Comparison of ENCODE assay signal across 8 mouse cellular contexts in the genomic region with DNA sequence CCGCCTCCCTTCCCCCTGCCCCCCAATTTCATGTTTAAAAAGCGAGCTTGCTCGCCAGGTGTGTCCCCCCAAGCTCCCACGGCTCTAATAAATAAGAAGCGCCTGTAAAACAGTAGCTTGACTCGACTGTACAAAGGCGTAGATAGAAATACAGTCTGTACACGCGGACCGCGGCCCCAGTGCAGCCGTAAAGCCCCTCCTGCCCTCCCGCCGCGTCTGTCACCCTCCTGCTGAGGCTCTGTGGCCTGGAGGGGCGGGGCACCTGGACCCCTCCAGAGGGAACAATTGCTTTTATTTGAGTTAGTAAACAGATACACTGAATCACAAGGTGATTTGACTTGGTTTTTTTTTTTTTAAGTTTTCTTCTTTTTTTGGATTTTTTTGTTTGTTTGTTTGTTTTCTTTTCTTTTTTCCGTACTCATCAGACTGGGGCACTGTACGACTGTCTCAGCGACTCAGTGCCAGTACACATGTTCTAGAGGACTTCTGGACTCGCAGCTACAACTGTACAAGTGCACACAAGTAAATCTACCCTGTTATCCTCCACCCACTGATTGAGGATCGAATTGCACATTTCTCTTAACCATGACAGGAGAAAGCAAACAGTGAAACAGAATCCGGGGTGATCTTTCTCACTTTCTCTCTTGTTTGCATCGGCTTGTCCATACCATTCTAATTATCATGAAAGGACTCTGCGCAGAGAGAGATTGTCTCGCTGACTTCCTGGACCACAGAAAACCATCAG.
DNase-seq lines count a peak whose midpoint lies in the region; ATAC-seq and TF ChIP-seq lines count a peak whose summit lies in the region.

No protein-coding gene starts in this region.

- H3K36me3 ChIP-seq in kidney, postnatal 0 days (ENCODE audit: insufficient read depth, low read length): no peaks in the 10 kb centered on the region
- H3K36me3 ChIP-seq in hindbrain, embryonic 16.5 days (ENCODE audit: control insufficient read depth, insufficient read depth, low read length): no peaks in the 10 kb centered on the region
- H3K36me3 ChIP-seq in midbrain, embryonic 16.5 days (ENCODE audit: control insufficient read depth, insufficient read depth, low read length): peaks cover 4% of the 10 kb centered on the region; the same call in 1 of the 2 replicates

- 0 out of 2 replicates have a peak overlapping the region, but pooled peaks have one; percentile 55 for H3K27ac ChIP-seq in kidney, postnatal 0 days
- no peak overlapping the region for H3K27ac ChIP-seq in hindbrain, embryonic 16.5 days (ENCODE audit: low read depth, low read length)
- H3K27ac ChIP-seq in midbrain, embryonic 16.5 days (ENCODE audit: low read length): no peak overlapping the region

- DNase-seq in kidney, postnatal 0 days (ENCODE audit: low spot score): peak; percentile 82
- no peak for DNase-seq in kidney, postnatal 14 days
- DNase-seq in embryo, embryonic 9.5 days (ENCODE audit: extremely low spot score): peak; percentile 53
- DNase-seq in MN1 (ENCODE audit: low spot score): no peak
- DNase-seq in layer of hippocampus, adult 8-10 months (ENCODE audit: low spot score in 2 of 2): no peak
- DNase-seq in cerebellum, postnatal 36 days: no peak

- no peak for TF ChIP-seq CTCF in kidney, postnatal 0 days (IDR thresholded peaks at IDR 0.05; ENCODE audit: low read depth)

- no peaks in the 10 kb centered on the region for H3K9me3 ChIP-seq in kidney, postnatal 0 days (replicated peaks; ENCODE audit: low read length)
- no peaks in the 10 kb centered on the region for H3K9me3 ChIP-seq in hindbrain, embryonic 16.5 days (ENCODE audit: control insufficient read depth, low read length)
- no peaks in the 10 kb centered on the region for H3K9me3 ChIP-seq in midbrain, embryonic 16.5 days (replicated peaks; ENCODE audit: control insufficient read depth, low read length, poor library complexity, severe bottlenecking)

- H3K27me3 ChIP-seq in kidney, postnatal 0 days (ENCODE audit: insufficient read depth, low read length): no peaks in the 10 kb centered on the region
- H3K27me3 ChIP-seq in hindbrain, embryonic 16.5 days (replicated peaks; ENCODE audit: control insufficient read depth, insufficient read depth, low read length): no peaks in the 10 kb centered on the region
- no peaks in the 10 kb centered on the region for H3K27me3 ChIP-seq in midbrain, embryonic 16.5 days (ENCODE audit: control insufficient read depth, insufficient read depth, low read depth, low read length)

- H3K4me2 ChIP-seq in kidney, postnatal 0 days (ENCODE audit: low read length): peak overlapping the region; percentile 93
- peak overlapping the region; percentile 29 for H3K4me2 ChIP-seq in hindbrain, embryonic 16.5 days (ENCODE audit: low read length)
- H3K4me2 ChIP-seq in midbrain, embryonic 16.5 days (ENCODE audit: low read length): peak overlapping the region; percentile 40

- peak overlapping the region; percentile 57 for H3K9ac ChIP-seq in kidney, postnatal 0 days (ENCODE audit: low read depth, low read length)
- no peak overlapping the region for H3K9ac ChIP-seq in hindbrain, embryonic 16.5 days (ENCODE audit: low read depth, low read length)
- no peak overlapping the region for H3K9ac ChIP-seq in midbrain, embryonic 16.5 days (ENCODE audit: low read depth, low read length)

- peaks cover 8% of the 10 kb centered on the region for H3K4me1 ChIP-seq in kidney, postnatal 0 days (replicated peaks; ENCODE audit: insufficient read depth, low read length)
- H3K4me1 ChIP-seq in hindbrain, embryonic 16.5 days (ENCODE audit: control insufficient read depth, insufficient read depth, low read depth, low read length): no peaks in the 10 kb centered on the region
- peaks cover 4% of the 10 kb centered on the region for H3K4me1 ChIP-seq in midbrain, embryonic 16.5 days (ENCODE audit: control insufficient read depth, insufficient read depth, low read length)

- WGBS in kidney, postnatal 0 days: 3% methylated on average over 25 of the region's 25 CpGs
- WGBS in hindbrain, embryonic 16.5 days: 11% methylated on average over 25 of the region's 25 CpGs
- WGBS in midbrain, embryonic 16.5 days: 13% methylated on average over 25 of the region's 25 CpGs

- H3K4me3 ChIP-seq in kidney, postnatal 0 days (replicated peaks; ENCODE audit: low read depth, low read length): peak overlapping the region; percentile 46
- peak overlapping the region; percentile 6; the same call in 1 of the 2 replicates for H3K4me3 ChIP-seq in hindbrain, embryonic 16.5 days (ENCODE audit: low read length)
- no peak overlapping the region for H3K4me3 ChIP-seq in midbrain, embryonic 16.5 days (ENCODE audit: low read depth, low read length)

- no peak; the same call in 1 of the 2 replicates for ATAC-seq in kidney, postnatal 0 days (replicated peaks; ENCODE audit: low FRiP score, low read depth)
- no peak for ATAC-seq in hindbrain, embryonic 16.5 days
- no peak for ATAC-seq in midbrain, embryonic 16.5 days

Comparison
In these comparisons a context has a peak if more than half of its experiments do, and no peak if none do; other contexts are left out.
1. DNase-seq: peak in kidney, postnatal 0 days (single experiment) and embryo, embryonic 9.5 days (single experiment); none in kidney, postnatal 14 days (single experiment), MN1 (single experiment), layer of hippocampus, adult 8-10 months (0 of 2) and cerebellum, postnatal 36 days (0 of 2).
2. H3K4me2 ChIP-seq: peak in every context shown above with its lines; median percentile 93 in kidney, postnatal 0 days; 40 in midbrain, embryonic 16.5 days; 29 in hindbrain, embryonic 16.5 days.